In genomic region chrX:141723936-141724335, GRCm38 (mm10) we compare ENCODE assay signal across 8 mouse cellular contexts. TPM values are rescaled to one million over a fixed set of nuclear protein-coding genes. Genes with fewer than 3 reads are reported as not detected.
DNase-seq lines count a peak whose midpoint lies in the region; ATAC-seq and TF ChIP-seq lines count a peak whose summit lies in the region.

No protein-coding gene starts in this region.

- peak; percentile 6 to 9 for DNase-seq in left cerebral cortex, adult 2 months (ENCODE audit: extremely low spot score in 1 of 2, low spot score in 2 of 2)
- DNase-seq in left cerebral cortex, postnatal 14 days (ENCODE audit: low spot score in 2 of 2): no peak
- peak; percentile 25 for DNase-seq in kidney, postnatal 10 days
- peak; percentile 48 for DNase-seq in retina, embryonic 14.5 days (ENCODE audit: low spot score)
- no peak for DNase-seq in urinary bladder, postnatal 10 days (ENCODE audit: low spot score)
- no peak for DNase-seq in adrenal gland, adult (ENCODE audit: inconsistent age in 2 of 2, low spot score in 1 of 2)
- no peak for DNase-seq in thymus, adult 18-20 months

- peaks cover 71% of the 10 kb centered on the region for H3K27me3 ChIP-seq in forebrain, embryonic 12.5 days

- no peak overlapping the region for H3K4me3 ChIP-seq in left cerebral cortex, adult 2 months
- peak overlapping the region; percentile 45 for H3K4me3 ChIP-seq in forebrain, embryonic 12.5 days (replicated peaks)

- peak overlapping the region; percentile 59 for H3K4me2 ChIP-seq in forebrain, embryonic 12.5 days

- no peak for TF ChIP-seq CTCF in left cerebral cortex, adult 2 months (IDR thresholded peaks at IDR 0.05)

- no peaks in the 10 kb centered on the region for H3K9me3 ChIP-seq in forebrain, embryonic 12.5 days

- H3K9ac ChIP-seq in forebrain, embryonic 12.5 days: no peak overlapping the region

- no peak for ATAC-seq in forebrain, embryonic 12.5 days (ENCODE audit: low FRiP score)

- no peaks in the 10 kb centered on the region; the same call in none of the 2 replicates for H3K4me1 ChIP-seq in forebrain, embryonic 12.5 days

- 20% methylated on average over 16 of the region's 16 CpGs for WGBS in forebrain, embryonic 12.5 days

- intact Hi-C loops in left cerebral cortex, adult 2 months (cut with DNase I): no loop called here
- intact Hi-C loops in left cerebral cortex, postnatal 14 days (cut with DNase I): no loop called here

- no peaks in the 10 kb centered on the region for H3K36me3 ChIP-seq in forebrain, embryonic 12.5 days (replicated peaks)

- no peak overlapping the region for H3K27ac ChIP-seq in left cerebral cortex, adult 2 months
- H3K27ac ChIP-seq in forebrain, embryonic 12.5 days: no peak overlapping the region

RNA-seq across cellular contexts. Expression of gene Irs4, which starts 1.1 kb away (rescaled TPM):
- 1 to 10 TPM in 1 of 2 experiments, under 1 TPM in 1; 0.38 to 1.0 TPM for total RNA-seq in left cerebral cortex, adult 2 months (2021)
- 1 to 10 TPM in 1 of 2 experiments, under 1 TPM in 1; 0.31 to 1.7 TPM for total RNA-seq in left cerebral cortex, postnatal 14 days (2021)
- polyA plus RNA-seq in forebrain, embryonic 12.5 days (2016; fragmentation: Nextera tagmentation; extraction: Ambion mirVana): 2.6 and 3.0 TPM in 2 replicates

Comparison
In these comparisons a context has a peak if more than half of its experiments do, and no peak if none do; other contexts are left out.
1. DNase-seq: peak in left cerebral cortex, adult 2 months (2 of 2), kidney, postnatal 10 days (single experiment) and retina, embryonic 14.5 days (single experiment); none in left cerebral cortex, postnatal 14 days (0 of 2), urinary bladder, postnatal 10 days (single experiment), adrenal gland, adult (0 of 2) and thymus, adult 18-20 months (0 of 2).